Mouse (Mus musculus): ENCODE measurements around the gene Atad3a.

The Atad3a gene

DNA sequence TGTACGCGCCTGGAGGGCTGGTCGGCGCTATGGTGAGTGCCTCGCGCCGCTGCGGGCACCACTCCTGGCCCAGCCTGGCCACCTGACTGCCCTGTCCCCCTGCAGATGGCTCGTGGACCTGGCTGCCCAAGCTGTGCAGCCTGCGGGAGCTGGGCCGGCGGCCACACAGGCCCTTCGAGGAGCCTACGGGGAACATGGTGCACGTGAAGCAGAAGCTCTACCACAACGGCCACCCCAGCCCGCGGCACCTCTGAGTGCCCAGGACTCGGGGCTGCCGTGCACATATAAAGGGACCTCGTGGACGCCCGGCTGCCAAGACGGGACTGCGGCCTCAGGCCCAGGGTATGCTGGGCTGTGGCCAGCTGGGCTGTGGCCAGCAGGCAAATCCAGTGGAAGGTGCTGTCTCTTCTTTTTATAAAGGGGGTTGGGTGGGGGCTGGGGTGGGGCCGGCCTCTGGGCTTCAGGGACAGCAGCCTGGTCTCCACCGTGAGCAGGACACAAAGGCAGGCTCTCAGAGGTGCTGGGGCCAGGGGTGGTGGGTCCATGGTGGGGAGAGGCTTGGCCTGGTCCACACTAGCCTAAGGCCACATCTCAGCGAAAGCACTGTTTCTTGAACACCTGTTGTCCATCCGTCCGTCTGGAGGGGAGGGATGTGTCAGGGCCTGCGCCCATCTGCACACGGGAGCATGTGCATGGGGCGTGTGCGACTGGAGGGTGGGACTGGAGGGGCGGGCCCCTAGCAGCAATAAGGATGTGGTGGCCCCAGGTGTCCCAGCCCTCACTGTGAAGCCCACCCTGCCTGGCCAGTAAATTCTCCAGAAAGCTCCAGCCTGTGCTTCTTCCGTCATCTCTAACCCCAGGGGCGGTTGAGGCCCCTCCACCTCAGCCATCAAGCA lies 20.9 kb downstream of the Atad3a start:
- no peak for DNase-seq (ENCODE audit: low read depth, low spot score)

DNA sequence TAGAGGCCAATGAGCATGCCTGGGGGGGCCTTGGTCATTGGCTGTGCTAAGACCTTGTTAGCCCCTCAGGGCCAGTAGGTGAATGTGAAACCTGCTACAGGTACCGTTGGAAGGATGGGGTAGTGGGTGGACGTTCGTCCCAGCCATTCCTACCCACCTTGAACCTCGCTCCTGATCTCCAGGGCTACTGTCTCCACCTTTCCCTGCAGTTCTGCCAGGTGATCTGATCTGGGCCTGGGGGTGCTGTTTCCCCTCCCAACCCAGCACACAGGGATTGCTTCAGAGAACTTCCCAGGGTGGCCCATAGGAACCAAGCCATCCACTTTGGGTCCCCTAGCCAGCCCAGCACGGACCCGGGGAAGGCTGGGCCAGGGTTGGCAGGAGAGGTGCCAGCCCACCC lies 21.7 kb downstream of the Atad3a start:
- DNase-seq (ENCODE audit: low read depth, low spot score) = no peak

DNA sequence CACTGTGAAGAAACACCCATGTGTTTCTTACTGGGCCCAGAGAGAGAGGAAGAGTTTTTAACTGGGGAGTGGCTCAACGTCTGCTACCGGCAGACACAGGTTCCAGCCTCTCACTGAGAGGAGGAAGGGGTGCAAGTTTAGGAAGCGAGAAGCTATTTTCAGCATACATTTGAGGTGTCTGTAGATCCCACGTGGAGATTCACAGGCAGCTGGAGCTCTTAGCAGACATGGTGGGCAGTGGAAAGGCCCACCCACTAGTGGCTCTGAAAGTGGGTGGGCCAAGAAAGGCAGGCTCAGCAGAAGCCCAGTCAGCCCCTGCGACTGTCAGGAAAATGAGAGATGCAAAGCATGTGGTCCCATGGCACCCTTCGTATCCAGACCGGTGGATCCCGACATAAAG lies 22.6 kb downstream of the Atad3a start:
- peak; percentile 76 for DNase-seq (ENCODE audit: low read depth, low spot score)

DNA sequence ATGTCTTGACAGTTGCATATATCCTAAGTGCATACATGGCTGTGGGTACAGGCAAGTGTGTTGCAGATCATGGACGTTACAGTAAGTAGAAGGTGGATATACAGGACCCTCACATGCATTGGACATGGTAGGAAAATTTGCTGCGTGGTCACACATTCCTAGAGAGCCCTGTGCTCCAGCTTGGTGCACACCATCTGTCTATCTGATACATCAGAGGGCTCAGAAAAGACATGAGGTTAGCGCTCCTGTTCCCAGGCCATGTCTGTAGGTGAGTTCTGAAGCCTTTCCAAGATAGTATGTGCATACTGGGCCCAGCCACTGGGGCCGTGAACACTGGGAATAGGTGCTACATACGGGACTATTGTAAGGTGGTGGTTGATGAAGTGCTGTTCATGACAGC lies 24.5 kb downstream of the Atad3a start:
- DNase-seq (ENCODE audit: low read depth, low spot score) = no peak

DNA sequence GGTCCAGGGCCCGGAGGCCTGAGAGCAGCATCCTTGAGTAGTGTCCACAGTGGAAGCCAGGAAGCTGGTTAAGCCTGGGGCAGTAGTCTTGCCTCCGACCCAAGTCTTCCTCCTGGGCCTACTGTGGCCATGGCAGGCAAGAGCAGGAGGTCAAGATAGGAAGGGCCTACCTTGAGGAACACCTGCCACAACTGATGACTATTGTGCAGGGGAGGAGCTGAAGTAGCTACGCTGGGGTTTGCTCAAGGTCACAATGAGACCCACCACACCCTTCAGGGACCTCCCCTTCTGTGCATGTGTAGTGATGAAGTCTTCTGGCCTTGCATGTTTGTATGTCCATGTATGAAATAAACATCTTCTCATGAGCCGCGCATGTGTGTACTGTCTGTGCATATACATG lies 25.1 kb downstream of the Atad3a start:
- DNase-seq (ENCODE audit: low read depth, low spot score) = no peak

DNA sequence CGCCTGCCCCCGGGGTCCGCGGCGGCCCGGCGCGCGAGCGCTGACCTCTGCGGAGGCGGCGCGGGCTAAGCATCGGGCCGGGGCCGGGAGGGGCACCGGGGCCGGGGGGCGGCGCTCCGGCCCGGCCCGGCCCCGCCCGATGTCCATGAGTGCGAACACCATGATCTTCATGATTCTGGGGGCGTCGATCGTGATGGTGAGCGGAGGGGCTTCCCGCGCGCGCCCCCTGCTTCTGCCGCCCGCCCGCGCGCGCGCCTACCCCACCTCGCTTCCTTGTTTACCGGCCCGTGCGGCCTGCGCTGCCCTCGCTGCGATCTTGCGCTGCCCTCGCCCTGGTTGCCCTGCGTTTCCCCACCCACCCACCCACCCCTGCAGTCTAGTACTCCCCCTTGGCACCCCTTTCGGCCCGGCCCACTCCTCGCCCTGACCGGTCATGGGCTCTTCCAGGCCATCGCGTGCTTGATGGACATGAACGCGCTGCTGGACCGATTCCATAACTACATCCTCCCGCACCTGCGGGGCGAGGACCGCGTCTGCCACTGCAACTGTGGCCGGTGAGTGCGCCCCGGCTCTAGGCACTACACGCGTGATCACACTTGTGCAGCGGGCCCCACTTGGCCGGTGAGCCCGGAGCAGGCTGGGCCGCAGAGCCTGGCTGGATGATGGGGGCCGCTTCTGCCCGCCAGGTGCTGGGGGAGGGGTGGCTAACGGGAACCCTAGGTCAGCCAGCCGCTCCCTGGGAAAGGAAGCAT lies 25.8 kb downstream of the Atad3a start:
- no peak for DNase-seq (ENCODE audit: low read depth, low spot score)

DNA sequence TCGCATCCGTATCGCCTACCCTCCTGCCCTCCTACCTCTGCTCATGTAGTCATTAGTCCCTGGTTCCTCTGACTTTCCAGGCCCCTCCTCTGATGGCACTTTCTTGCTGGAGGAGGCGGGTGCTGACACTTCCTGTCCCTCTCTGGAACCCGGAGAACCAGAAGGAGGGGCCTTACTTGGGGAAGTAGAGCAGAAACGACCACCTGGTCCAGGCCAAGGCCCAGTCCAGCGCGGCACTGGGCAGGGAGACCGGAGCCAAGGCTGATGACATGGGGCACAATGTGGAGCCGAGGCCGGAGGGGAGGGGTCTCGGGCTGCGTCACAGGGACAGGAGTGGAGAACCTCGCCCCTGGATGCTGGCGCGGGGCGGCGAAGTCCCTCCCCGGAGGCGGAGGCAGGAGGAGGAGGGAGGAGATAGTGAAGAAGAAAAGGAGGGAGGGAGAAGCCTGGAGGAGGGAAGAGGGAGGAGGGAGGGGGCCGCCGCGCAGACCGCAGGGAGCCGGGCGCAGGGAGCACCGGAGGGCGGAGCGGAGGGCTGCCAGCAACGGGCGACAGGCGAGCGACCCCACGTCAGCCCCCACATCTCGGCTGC lies 26.4 kb downstream of the Atad3a start, which contains the start of gene Tmem240:
Gene Tmem240 (plus strand): TSS at position 451 of the 592 bp plus-strand sequence.
- peak; percentile 90 for DNase-seq (ENCODE audit: low read depth, low spot score)

DNA sequence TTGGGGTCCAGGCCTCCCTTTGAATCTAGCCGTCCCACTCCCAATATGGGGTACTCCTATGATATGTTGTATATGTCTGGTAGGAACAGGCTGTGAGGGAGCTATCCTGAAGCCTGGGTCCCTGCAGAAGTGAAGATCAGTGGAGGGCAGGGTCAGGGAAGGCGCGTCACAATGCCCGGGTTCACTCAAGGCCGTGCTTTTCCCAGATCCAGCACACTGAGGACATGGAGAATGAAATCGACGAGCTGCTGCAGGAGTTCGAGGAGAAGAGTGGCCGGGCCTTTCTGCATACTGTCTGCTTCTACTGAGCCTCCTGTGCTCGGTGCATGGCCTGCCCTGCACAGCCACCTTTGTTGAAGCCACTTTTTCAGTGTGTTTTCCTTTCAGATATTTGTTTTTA lies 27.6 kb downstream of the Atad3a start:
- no peak for DNase-seq (ENCODE audit: low read depth, low spot score)

DNA sequence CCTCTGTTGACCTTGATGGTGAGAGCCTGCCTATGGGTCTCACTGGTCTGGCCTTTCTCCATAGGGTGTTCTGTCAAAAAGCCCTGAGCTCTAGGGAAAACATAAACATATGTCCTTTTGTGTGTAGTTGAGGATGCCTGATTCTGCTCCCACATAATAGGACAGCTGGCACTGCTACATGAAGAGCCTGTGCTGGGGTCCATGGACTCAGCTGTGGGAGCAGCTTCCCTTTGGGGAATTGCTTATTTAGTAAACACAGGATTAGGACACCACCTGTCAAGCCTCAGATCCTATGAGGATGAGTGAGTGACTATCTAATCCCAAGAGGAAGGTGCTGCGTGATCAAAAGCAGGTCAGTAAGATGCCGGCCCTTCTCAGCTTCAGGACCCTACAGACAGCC lies 32.9 kb downstream of the Atad3a start:
- no peak for DNase-seq (ENCODE audit: low read depth, low spot score)

DNA sequence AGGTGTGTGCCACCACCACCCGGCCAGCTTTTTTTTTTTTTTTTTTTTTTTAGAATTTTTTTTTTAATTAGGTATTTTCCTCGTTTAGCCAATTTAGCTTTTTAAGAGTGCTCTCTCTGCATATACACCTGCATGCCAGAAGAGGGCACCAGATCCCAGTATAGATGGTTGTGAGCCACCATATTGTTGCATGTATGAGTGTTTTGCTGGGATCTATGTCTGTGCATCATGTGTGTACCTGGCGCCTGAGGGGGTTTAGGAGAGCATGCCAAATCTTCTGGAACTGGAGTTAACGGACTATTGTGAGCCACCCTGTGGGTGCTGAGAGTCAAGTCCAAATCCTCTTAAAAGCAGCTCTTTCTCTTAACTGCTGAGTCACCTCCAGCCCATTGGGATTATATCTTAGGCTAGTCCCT lies 39.2 kb downstream of the Atad3a start:
- no peak for DNase-seq (ENCODE audit: low read depth, low spot score)

DNA sequence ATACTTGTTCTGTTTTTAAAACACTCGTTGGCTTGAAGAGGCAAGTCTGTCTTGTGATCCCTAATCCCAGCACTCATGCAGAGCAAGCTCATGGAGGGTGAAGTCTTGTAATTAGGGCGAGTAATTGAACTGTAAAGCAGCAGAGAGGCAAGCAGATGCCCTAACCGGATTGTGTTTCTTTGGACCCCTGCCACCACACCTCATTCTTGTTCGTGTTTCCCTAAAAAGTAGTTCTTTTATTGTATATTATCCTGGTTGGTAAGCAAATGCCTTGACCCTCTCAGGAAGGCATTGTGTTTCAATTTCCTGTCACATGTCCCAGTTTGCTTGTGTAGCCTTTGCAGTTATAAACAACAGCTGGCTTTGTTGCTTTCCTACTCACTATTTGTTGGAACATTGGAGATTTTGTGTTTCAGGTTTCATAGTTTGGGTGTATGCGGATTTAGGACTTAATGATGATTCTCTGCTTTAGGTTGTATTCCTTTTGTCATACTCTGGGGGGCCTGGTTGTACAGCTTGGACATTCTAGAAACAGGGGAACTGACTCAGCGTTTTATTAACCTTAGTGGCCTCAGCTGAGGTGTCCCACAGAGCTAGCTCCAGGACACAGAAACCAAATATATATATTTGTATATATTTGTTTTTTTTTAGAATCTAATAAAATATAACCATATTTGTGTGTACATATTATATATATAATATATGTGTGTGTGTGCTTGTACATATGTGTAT lies 50.2 kb downstream of the Atad3a start:
- no peak for DNase-seq (ENCODE audit: low read depth, low spot score)

DNA sequence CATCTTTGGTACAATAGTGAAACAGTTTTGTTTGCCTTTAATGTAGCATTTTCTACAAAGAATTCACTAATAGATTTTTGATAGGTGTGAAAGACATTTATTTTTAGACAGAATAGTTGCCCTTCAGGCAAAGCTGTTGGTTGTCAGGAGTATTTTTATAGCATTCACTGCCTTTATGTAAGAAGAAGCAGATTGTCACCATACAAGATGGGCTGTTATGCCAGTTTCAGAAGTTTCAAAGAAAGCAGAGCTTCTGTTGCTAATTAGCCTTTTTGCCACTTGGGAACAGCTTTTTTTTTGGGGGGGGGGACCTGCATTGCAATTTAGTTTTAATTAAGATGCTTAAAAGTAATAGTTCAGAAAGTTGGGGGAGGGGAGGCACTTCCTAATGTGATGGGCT lies 51.9 kb downstream of the Atad3a start:
- no peak for DNase-seq (ENCODE audit: low read depth, low spot score)

DNA sequence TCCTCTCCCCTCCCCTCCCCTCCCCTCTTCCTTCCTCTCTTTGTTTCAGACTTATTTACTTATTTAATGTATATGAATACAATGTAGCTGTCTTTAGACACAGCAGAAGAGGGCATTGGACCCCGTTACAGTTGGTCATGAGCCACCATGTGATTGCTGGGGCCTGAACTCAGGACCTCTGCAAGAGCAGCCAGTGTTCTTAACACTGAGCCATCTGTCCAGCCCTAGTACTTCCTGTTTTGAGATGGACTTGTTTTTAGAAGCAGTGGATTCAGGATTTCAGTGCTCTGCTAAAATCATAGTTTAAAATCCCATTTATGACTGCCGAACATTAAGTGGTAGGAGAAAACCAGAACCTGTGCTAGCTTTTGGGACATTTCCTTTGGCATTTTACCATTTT lies 52.3 kb downstream of the Atad3a start:
- no peak for DNase-seq (ENCODE audit: low read depth, low spot score)

DNA sequence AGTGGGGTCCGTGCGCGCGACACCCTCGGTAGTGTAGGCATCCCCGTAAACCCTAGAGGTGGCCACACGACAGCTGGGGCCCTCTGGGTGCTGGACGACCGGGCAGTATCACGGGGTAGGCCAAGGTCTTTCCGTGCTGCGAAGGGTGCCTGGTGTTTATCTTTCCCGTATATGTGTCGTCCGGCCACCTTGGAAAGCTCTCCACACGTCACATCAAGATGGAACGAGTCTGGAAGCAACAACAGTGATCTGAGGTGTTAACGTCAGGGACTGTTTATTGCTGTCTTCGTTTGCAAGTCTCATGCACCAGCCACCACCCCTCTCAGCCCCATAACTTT lies 55.3 kb downstream of the Atad3a start:
- no peak for DNase-seq (ENCODE audit: low read depth, low spot score)

DNA sequence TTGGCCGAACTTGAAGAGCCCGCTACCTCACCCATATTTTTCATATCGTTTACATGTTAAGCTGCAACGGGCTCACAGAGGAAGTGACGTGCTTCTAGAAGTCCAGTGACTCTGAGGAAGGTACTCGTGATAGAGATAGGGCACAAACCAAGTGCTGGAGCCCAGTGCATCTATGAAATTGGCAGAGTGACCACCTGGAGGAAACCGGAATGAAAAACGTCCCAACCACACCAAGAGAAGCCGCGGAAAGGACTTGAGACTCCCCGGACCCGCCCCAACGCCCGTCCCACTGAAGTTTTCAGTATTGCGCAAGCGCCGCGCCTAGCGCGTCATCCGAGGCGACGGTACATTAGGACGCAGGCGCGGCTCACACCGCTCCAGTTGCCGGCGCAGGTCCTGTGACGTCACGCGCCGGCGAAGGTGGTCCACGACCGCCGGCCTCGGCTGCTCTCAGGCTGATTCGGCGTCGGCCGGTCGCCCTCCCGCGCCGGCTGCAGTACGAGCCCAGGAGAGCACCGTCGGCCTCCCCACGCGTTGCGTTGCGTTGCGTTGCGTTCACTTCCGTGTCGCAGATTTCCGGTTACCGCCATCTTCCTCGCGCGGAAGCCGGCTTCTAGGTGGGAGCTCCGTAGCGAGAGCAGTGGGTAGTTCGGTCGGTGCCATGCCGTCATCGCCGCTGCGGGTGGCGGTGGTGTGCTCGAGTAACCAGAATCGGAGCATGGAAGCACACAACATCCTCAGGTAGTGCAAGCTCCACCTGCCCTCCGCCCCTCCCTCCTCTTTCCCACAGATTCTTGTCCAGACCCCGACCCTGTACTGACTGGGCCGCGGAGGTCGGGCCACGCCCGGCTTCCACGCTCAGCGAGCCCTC lies 55.9 kb downstream of the Atad3a start, which contains the start of gene Ssu72:
Gene Ssu72 (plus strand): TSS at position 80 of the 871 bp plus-strand sequence.
- DNase-seq (ENCODE audit: low read depth, low spot score) = peak; percentile 92

DNA sequence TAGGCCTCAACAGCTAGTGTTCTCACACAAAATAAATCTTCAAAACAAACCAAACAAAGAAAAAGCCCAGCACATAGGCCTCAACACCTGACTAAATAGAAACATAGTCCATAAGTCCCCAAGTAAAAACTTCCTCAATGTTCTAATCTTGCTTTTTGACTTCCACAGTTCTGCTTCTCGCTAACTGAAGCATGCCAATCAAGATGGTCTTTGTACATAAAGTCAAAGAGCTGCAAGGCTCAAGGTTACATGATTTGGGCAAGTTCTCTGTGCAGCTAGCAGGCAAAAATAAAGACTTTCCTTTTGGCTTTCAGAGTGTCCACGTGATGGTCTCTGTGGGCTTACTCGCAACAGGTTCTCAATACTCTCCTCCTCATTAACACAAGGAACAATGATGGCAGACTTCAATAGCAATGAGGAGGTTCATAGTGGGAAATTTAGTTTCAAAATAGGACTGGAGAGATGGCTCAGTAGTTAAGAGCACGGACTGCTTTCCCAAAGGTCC lies 57.4 kb downstream of the Atad3a start:
- DNase-seq (ENCODE audit: low read depth, low spot score) = no peak

DNA sequence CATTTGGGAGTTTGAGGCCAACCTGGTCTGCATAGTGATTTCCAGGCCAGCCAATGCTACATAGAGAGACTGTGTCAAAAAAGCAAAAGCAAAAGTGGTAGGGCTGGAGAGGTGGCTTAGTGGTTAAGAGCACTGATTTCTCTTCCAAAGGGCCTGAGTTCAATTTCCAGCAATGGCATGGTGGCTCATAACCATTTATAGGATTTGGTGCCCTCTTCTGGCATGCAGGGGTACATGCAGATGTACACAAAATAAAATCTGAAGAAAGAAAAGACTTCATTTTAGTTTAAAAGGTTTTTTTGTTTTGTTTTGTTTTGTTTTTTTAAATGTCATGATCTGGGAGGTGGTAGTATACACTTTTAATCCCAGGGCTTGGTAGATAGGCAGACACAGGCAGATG lies 60.5 kb downstream of the Atad3a start:
- DNase-seq (ENCODE audit: low read depth, low spot score) = no peak

DNA sequence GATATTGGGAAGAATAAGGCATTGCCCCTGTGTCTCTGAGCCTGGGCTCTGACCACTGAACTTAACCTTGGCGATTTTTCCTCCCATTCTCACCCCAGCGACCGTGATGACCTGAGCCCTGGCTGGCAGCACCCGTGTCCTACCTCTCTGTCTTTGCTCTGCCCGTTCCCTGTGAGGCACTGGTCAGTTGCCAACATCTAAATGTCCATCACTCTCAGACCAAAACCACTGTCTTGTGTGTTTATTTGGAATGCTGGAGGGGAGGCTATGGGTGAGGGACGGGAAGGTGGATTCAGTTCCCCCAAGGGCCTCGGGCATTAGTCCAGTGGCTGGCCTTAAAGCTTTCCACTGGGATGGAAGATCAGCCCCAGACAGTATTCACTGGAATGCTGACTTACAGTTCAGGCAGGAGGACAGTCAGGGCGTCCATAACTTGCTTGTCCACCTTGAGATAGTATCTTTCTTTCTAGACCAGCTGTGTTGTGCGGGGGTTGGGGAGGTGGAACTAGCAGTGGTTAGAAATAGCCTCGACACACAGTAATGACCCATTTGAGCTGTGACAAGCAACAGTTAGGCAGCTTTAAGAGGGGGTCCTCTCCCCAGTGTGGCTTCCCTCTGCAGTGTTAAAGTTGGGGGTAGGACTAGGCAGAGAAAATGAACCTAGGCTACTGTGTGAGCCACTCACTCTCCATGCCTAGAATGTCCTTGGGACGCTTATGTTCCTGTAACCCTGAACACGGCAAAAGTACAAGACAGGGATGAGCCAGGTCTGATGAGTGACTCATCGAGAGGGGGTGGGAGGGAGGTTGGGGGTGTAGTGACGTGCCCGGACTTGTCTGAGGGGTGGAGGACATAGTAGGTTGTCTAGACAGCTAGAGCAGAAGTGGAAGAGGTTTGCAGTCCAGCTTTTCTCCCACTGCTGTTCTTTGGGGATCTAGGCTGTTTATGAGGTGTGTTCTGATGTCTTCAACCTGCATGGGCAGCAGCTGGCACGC lies 64.3 kb downstream of the Atad3a start:
- no peak for DNase-seq (ENCODE audit: low read depth, low spot score)

DNA sequence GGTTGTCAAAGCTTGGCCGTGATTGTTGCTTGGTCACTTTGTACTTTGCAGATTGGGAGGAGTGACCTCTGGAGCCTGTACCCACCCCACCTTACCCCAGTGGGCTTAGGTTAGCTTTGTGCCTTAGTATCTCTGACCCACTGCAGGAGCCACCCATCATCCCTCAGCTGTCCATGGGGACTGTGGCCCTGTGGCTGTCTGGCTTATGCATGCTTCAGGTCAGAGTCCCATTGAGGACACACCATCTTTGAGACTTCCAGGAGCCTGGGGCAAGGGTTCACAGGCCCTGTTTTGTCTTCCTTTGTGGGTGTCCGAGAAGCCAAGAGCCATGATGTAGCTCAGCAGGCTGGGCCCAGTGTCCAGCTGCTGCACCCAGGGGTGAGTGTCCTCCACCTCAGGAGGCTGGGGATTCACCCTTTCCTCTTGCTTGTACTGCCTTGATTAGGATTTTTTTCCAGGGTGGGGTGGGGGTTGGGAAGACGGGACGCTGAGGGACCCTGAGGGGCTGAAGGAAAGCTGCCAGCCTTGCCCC lies 65.3 kb downstream of the Atad3a start:
- DNase-seq (ENCODE audit: low read depth, low spot score) = no peak
